Mouse (Mus musculus) embryo, embryonic 11.5 days (tissue): Measurements from ENCODE around the gene Chrnb1.

ENCODE experiments used
- DNase-seq: peaks from one replicate; pipeline ENCODE4 v3.0.0-alpha.2; 2012; ENCODE audit warnings: low read depth, low spot score

Chrnb1 gene

GRCm38 (mm10) chr11:69795168-69795982 lies at the start of gene Chrnb1:
Gene Chrnb1, minus strand, starts transcription at chr11:69795943.
- peak; percentile 82 for DNase-seq

GRCm38 (mm10) chr11:69838714-69839104 lies 43.0 kb upstream of the Chrnb1 start:
- DNase-seq = no peak

GRCm38 (mm10) chr11:69837952-69838713 lies 42.4 kb upstream of the Chrnb1 start, which contains the start of gene Tmem256:
Gene Tmem256, plus strand, starts transcription at chr11:69838514.
- DNase-seq = peak; percentile 93

GRCm38 (mm10) chr11:69837604-69837951 lies 41.8 kb upstream of the Chrnb1 start, which contains the start of gene Nlgn2:
Gene Nlgn2, minus strand, starts transcription at chr11:69837784.
- DNase-seq = no peak

GRCm38 (mm10) chr11:69836703-69837576 lies 41.2 kb upstream of the Chrnb1 start:
- no peak for DNase-seq

GRCm38 (mm10) chr11:69835966-69836335 lies 40.2 kb upstream of the Chrnb1 start:
- no peak for DNase-seq

GRCm38 (mm10) chr11:69835326-69835965 lies 39.7 kb upstream of the Chrnb1 start:
- DNase-seq = no peak

- no peak for DNase-seq
These were observed 38.3 kb upstream of the Chrnb1 start for GRCm38 (mm10) chr11:69834001-69834549.

GRCm38 (mm10) chr11:69833554-69833953 lies 37.8 kb upstream of the Chrnb1 start:
- DNase-seq = no peak

- DNase-seq = no peak
These were observed 33.1 kb upstream of the Chrnb1 start for GRCm38 (mm10) chr11:69828832-69829231.

- DNase-seq = no peak
These were observed 27.7 kb upstream of the Chrnb1 start for GRCm38 (mm10) chr11:69823456-69823855.

GRCm38 (mm10) chr11:69822080-69822479 lies 26.3 kb upstream of the Chrnb1 start, which contains the start of gene Spem1:
Gene Spem1, minus strand, starts transcription at chr11:69822180.
- no peak for DNase-seq

GRCm38 (mm10) chr11:69818871-69819270 lies 23.1 kb upstream of the Chrnb1 start:
- DNase-seq = no peak

GRCm38 (mm10) chr11:69818365-69818764 lies 22.6 kb upstream of the Chrnb1 start, which contains the start of gene Spem2:
Gene Spem2, minus strand, starts transcription at chr11:69818465.
- DNase-seq = no peak

GRCm38 (mm10) chr11:69816520-69816919 lies 20.8 kb upstream of the Chrnb1 start:
- DNase-seq = no peak

GRCm38 (mm10) chr11:69815155-69815554 lies 19.4 kb upstream of the Chrnb1 start, which contains the start of gene Gm39566:
Gene Gm39566, minus strand, starts transcription at chr11:69815298.
- DNase-seq = no peak

- DNase-seq = no peak
These were observed 14.5 kb upstream of the Chrnb1 start for GRCm38 (mm10) chr11:69810280-69810679.

- no peak for DNase-seq
These were observed 11.9 kb upstream of the Chrnb1 start for GRCm38 (mm10) chr11:69807641-69808040.

GRCm38 (mm10) chr11:69806378-69806777 lies 10.6 kb upstream of the Chrnb1 start:
- DNase-seq = no peak
